Mouse (Mus musculus) hindbrain, postnatal 0 days (tissue): ENCODE results near the gene Nrbf2. TPM values are rescaled to one million over a fixed set of nuclear protein-coding genes. Genes with fewer than 3 reads are reported as not detected.
A peak's percentile ranks its signal among the peaks of the same experiment; 100 is the strongest.

Experiments used
- ATAC-seq: fragments of 200-750 bp; cut with Nextera tagmentation; 2 replicates; pipeline ENCODE4 v1.8.0; 2017; ENCODE audit warnings: mild to moderate bottlenecking, moderate TSS enrichment, moderate library complexity
- DNase-seq: peaks from one replicate; pipeline ENCODE4 v3.0.0-alpha.2; 2015; ENCODE audit warnings: low spot score
- H3K27ac ChIP-seq: fragments of 300-500 bp; sonication (generic); 2 replicates; pipeline ENCODE4 v1.5.1; 2014; ENCODE audit warnings: mild to moderate bottlenecking
- H3K27me3 ChIP-seq: fragments of 300-500 bp; sonication (generic); 2 replicates; pipeline ENCODE4 v1.6.1; 2014; ENCODE audit warnings: low read length, mixed read lengths; ENCODE audit not compliant: insufficient read depth
- H3K36me3 ChIP-seq: fragments of 300-500 bp; sonication (generic); 2 replicates; pipeline ENCODE4 v1.6.1; 2014; ENCODE audit warnings: low read length, mixed read lengths; ENCODE audit not compliant: insufficient read depth
- H3K4me1 ChIP-seq: fragments of 300-500 bp; sonication (generic); 2 replicates; pipeline ENCODE4 v1.6.1; 2014; ENCODE audit warnings: antibody characterized with exemption, low read length, mixed read lengths; ENCODE audit not compliant: insufficient read depth
- H3K4me2 ChIP-seq: fragments of 300-500 bp; sonication (generic); 2 replicates; pipeline ENCODE4 v1.6.1; 2014; ENCODE audit warnings: low read depth, mild to moderate bottlenecking, low read length, moderate library complexity, mixed read lengths
- H3K4me3 ChIP-seq: fragments of 300-500 bp; sonication (generic); 2 replicates; pipeline ENCODE4 v1.5.1; 2014; ENCODE audit warnings: low read length
- H3K9ac ChIP-seq: fragments of 300-500 bp; sonication (generic); replicated peaks from 2 replicates; pipeline ENCODE4 v1.6.1; 2014; ENCODE audit warnings: mild to moderate bottlenecking, low read length, moderate library complexity, mixed read lengths
- H3K9me3 ChIP-seq: fragments of 300-500 bp; sonication (generic); 2 replicates; pipeline ENCODE4 v1.6.1; 2016; ENCODE audit warnings: low read length, mixed read lengths
- CTCF ChIP-seq: IDR thresholded peaks from 2 replicates; pipeline ENCODE4 v1.5.1; 2016; ENCODE audit warnings: antibody characterized with exemption, control low read depth, low read depth
- WGBS: fragments of 180-500 bp; shearing (Covaris S2); extraction: QIAGEN DNeasy Blood & Tissue Kit; methylation state at CpG from one replicate; pipeline ENCODE4 v1.1.7; 2014; 5-methylcytosine and 5-hydroxymethylcytosine counted together
- polyA plus RNA-seq: library from polyadenylated mRNA; unstranded; fragments of >200 nt; fragmentation: Nextera tagmentation; extraction: Ambion mirVana; gene quantifications from 2 replicates; pipeline ENCODE4 v1.2.1, GENCODE M21; 2015
- total RNA-seq: library from RNA; depleted of rRNA; stranded (reverse); fragments of >200 nt; gene quantifications from 2 replicates; pipeline ENCODE4 v1.2.3, GENCODE M21; 2014

Gene Nrbf2
- total and polyA plus RNA-seq, 2 experiments from 2014 or later: 10.6 to 33.9 TPM

DNA sequence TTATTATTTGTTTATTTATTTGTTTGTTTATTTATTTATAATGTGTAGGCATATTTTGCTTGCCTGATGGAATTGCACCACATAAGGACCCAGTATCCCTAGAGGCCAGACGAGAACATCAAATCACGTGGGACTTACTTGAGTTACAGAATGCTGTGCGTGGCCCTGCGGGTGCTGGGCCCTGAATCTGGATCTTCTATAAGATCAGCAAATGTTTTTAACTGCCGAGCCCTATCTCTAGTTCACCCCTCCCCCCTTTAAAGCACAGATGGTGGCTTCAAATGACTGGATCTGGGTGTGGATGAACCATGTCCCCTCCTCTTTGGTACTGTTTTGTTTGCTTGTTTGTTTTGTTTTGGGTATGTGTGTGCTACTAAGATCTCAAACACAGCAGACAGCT, 10.2 kb upstream of the Nrbf2 start:
- Histone ChIP-seq H3K27me3 (no peaks in the 10 kb centered on the region), H3K9me3 (no peaks in the 10 kb centered on the region), H3K4me3 (no peak overlapping the region), H3K27ac (no peak overlapping the region), H3K36me3 (no peaks in the 10 kb centered on the region), H3K9ac (no peak overlapping the region), H3K4me1 (no peaks in the 10 kb centered on the region), H3K4me2 (no peak overlapping the region)
- no peak for DNase-seq
- WGBS: 77% methylated on average over 5 of the region's 5 CpGs
- no peak for ATAC-seq
- TF ChIP-seq CTCF: no peak

- Histone ChIP-seq H3K4me2 (no peak overlapping the region), H3K27ac (no peak overlapping the region), H3K4me1 (no peaks in the 10 kb centered on the region), H3K36me3 (no peaks in the 10 kb centered on the region), H3K4me3 (no peak overlapping the region), H3K27me3 (no peaks in the 10 kb centered on the region), H3K9me3 (no peaks in the 10 kb centered on the region), H3K9ac (no peak overlapping the region)
- DNase-seq (no peak), ATAC-seq (no peak)
- 74% methylated on average over 8 of the region's 8 CpGs for WGBS
- TF ChIP-seq CTCF: no peak
Measured at GRCm38 (mm10) chr10:67291087-67291486, 6.0 kb upstream of the Nrbf2 start.

DNA sequence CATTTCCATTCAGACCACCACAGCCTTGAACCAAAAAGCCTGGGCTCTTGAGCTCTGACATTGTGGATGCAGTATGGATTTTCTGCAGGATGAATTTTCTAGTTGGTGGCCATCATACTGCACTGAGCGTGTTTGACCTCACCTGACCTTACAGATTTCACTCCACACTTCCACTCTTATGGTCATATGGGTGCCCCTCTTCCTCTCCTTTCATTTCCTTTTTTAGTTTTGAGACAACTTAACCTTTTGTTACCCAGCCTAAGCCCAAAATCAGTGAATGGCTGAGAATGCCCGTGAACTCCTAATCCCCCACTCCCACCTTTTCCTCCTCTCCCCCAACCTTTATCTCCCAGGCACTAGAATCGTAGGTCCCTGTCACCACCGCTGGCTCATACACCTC, 5.5 kb upstream of the Nrbf2 start:
- H3K4me2 ChIP-seq: no peak overlapping the region
- H3K4me3 ChIP-seq: no peak overlapping the region
- 80% methylated on average over 4 of the region's 4 CpGs for WGBS
- H3K9me3 ChIP-seq: no peaks in the 10 kb centered on the region
- no peak for DNase-seq
- H3K9ac ChIP-seq: no peak overlapping the region
- H3K27ac ChIP-seq: no peak overlapping the region
- no peaks in the 10 kb centered on the region for H3K27me3 ChIP-seq
- no peak for TF ChIP-seq CTCF
- H3K36me3 ChIP-seq: no peaks in the 10 kb centered on the region
- no peaks in the 10 kb centered on the region for H3K4me1 ChIP-seq
- no peak for ATAC-seq

- Histone ChIP-seq H3K9ac (no peak overlapping the region), H3K27me3 (no peaks in the 10 kb centered on the region), H3K4me1 (peaks cover 13% of the 10 kb centered on the region), H3K36me3 (no peaks in the 10 kb centered on the region), H3K9me3 (no peaks in the 10 kb centered on the region), H3K4me2 (no peak overlapping the region), H3K27ac (peak overlapping the region; percentile 16; the same call in 1 of the 2 replicates), H3K4me3 (no peak overlapping the region)
- DNase-seq (peak; percentile 71), ATAC-seq (no peak)
- WGBS: 64% methylated on average over 3 of the region's 3 CpGs
- TF ChIP-seq CTCF: no peak
Measured at GRCm38 (mm10) chr10:67287877-67288276, 2.8 kb upstream of the Nrbf2 start.

DNA sequence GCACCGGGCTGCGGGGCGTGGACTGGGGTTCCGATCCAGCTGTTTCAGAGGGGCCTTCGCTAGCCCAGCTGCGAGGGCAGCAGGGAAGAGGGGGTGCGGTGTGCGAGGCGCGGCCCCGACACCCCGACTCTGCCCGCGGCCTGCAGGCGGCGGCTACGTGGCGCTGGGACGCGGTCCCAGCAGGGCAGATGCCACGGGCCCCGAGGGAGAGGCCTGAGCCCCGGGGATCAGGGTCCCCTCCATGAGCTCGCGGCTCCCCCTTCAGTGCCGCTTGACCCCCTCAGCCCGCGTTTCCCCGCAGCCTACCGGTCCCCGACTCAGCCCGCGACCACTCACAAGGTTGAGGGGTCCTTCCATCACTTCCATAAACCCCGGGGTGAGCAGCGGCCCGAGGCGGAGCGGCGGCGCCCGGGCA, 337 bp downstream of the Nrbf2 start:
- DNase-seq (peak; percentile 24), ATAC-seq (no peak)
- Histone ChIP-seq H3K27me3 (no peaks in the 10 kb centered on the region), H3K4me1 (peaks cover 16% of the 10 kb centered on the region), H3K9me3 (no peaks in the 10 kb centered on the region), H3K9ac (peak overlapping the region; percentile 87), H3K36me3 (no peaks in the 10 kb centered on the region), H3K4me3 (peak overlapping the region; percentile 94), H3K27ac (peak overlapping the region; percentile 83), H3K4me2 (peak overlapping the region; percentile 92)
- under 1% methylated on average over 35 of the region's 41 CpGs for WGBS
- no peak for TF ChIP-seq CTCF

- Histone ChIP-seq H3K4me2 (peak overlapping the region; percentile 92), H3K27ac (peak overlapping the region; percentile 83; the same call in 1 of the 2 replicates), H3K4me1 (peaks cover 16% of the 10 kb centered on the region), H3K36me3 (no peaks in the 10 kb centered on the region), H3K9me3 (no peaks in the 10 kb centered on the region), H3K9ac (peak overlapping the region; percentile 87), H3K4me3 (peak overlapping the region; percentile 94), H3K27me3 (no peaks in the 10 kb centered on the region)
- TF ChIP-seq CTCF: no peak
- WGBS: 2% methylated on average over 10 of the region's 10 CpGs
- peak; percentile 28 for DNase-seq
- no peak for ATAC-seq
Measured at GRCm38 (mm10) chr10:67284311-67284710, 794 bp downstream of the Nrbf2 start.

DNA sequence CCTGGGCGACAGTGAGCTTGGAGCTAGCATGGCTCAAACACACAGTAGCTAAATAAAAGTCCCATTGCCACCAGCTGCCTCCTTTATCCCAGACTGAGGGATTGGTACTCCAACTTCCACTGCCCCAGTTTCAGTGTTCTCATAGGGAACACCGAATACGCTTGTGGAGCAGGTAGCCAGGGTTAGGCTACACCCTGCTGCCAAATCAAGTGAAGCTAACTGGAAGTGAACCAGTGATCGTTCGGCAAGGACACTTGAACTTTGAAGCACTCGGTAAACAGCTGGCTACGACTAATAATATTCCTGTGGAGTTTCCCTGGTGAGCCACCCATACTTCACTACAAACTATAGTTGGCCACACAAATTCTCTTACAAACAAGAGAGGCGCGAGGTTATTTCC, 1.6 kb downstream of the Nrbf2 start:
- WGBS: 82% methylated on average over 9 of the region's 9 CpGs
- DNase-seq: no peak
- H3K4me1 ChIP-seq: peaks cover 16% of the 10 kb centered on the region
- H3K9ac ChIP-seq: no peak overlapping the region
- no peaks in the 10 kb centered on the region for H3K9me3 ChIP-seq
- no peak overlapping the region for H3K27ac ChIP-seq
- no peak for TF ChIP-seq CTCF
- H3K36me3 ChIP-seq: no peaks in the 10 kb centered on the region
- H3K4me3 ChIP-seq: 0 out of 2 replicates have a peak overlapping the region, but pooled peaks have one; percentile 0
- no peak for ATAC-seq
- H3K27me3 ChIP-seq: no peaks in the 10 kb centered on the region
- peak overlapping the region; percentile 92 for H3K4me2 ChIP-seq
